Mouse (Mus musculus) neural tube, embryonic 11.5 days (tissue): ENCODE measurements around the gene Cd300ld3. TPM values are rescaled to one million over a fixed set of nuclear protein-coding genes. Genes with fewer than 3 reads are reported as not detected.
"Not testable (repeated sequence)": the region's sequence is repeated elsewhere in the genome, so short reads cannot be mapped to it uniquely, and the experiment has no call there.

Experiments used
- ATAC-seq: fragments of 200-750 bp; cut with Nextera tagmentation; 2 replicates; pipeline ENCODE4 v1.8.0; 2017; ENCODE audit warnings: moderate number of reproducible peaks, mild to moderate bottlenecking, moderate TSS enrichment, moderate library complexity; ENCODE audit not compliant: insufficient read depth, low FRiP score, low TSS enrichment
- DNase-seq: peaks from one replicate; pipeline ENCODE4 v3.0.0-alpha.2; 2015; ENCODE audit warnings: low spot score
- H3K27ac ChIP-seq: fragments of 300-500 bp; sonication (generic); 2 replicates; pipeline ENCODE4 v1.5.1; 2014; ENCODE audit warnings: low read depth, mild to moderate bottlenecking, low read length
- H3K27me3 ChIP-seq: fragments of 300-500 bp; sonication (generic); 2 replicates; pipeline ENCODE4 v1.6.1; 2014; ENCODE audit warnings: mild to moderate bottlenecking, low read length, mixed read lengths; ENCODE audit not compliant: control insufficient read depth, insufficient read depth
- H3K36me3 ChIP-seq: fragments of 300-500 bp; sonication (generic); 2 replicates; pipeline ENCODE4 v1.6.1; 2014; ENCODE audit warnings: mild to moderate bottlenecking, low read length, moderate library complexity, mixed read lengths; ENCODE audit not compliant: control insufficient read depth, insufficient read depth
- H3K4me1 ChIP-seq: fragments of 300-500 bp; sonication (generic); 2 replicates; pipeline ENCODE4 v1.6.1; 2014; ENCODE audit warnings: low read length, mixed read lengths; ENCODE audit not compliant: control insufficient read depth, insufficient read depth
- H3K4me2 ChIP-seq: fragments of 300-500 bp; sonication (generic); 2 replicates; pipeline ENCODE4 v1.6.1; 2014; ENCODE audit warnings: low read depth, mild to moderate bottlenecking, moderate library complexity
- H3K4me3 ChIP-seq: fragments of 300-500 bp; sonication (generic); 2 replicates; pipeline ENCODE4 v1.5.1; 2014; ENCODE audit warnings: low read depth, low read length
- H3K9ac ChIP-seq: fragments of 300-500 bp; sonication (generic); 2 replicates; pipeline ENCODE4 v1.6.1; 2014; ENCODE audit warnings: mild to moderate bottlenecking, low read length
- H3K9me3 ChIP-seq: fragments of 300-500 bp; sonication (generic); 2 replicates; pipeline ENCODE4 v1.6.1; 2016; ENCODE audit warnings: low read length; ENCODE audit not compliant: control insufficient read depth
- WGBS: fragments of 180-500 bp; shearing (Covaris S2); extraction: QIAGEN DNeasy Blood & Tissue Kit; methylation state at CpG from one replicate; pipeline ENCODE4 v1.1.7; 2014; 5-methylcytosine and 5-hydroxymethylcytosine counted together
- polyA plus RNA-seq: library from polyadenylated mRNA; unstranded; fragments of >200 nt; fragmentation: Nextera tagmentation; extraction: Ambion mirVana; gene quantifications from 2 replicates; pipeline ENCODE4 v1.2.1, GENCODE M21; 2014

Gene Cd300ld3
- polyA plus RNA-seq, 1 experiment from 2014 or later, result not detected

- H3K27me3 ChIP-seq, result peaks cover 5% of the 10 kb centered on the region
Measured at GRCm38 (mm10) chr11:115066768-115067167, 18.6 kb upstream of the Cd300ld3 start.

GRCm38 (mm10) chr11:115062077-115062476 lies 13.9 kb upstream of the Cd300ld3 start, which contains the start of gene Cd300e:
Cd300e (minus strand) TSS chr11:115062177.
- Histone ChIP-seq H3K36me3 (no peaks in the 10 kb centered on the region), H3K9me3 (no peaks in the 10 kb centered on the region), H3K4me1 (no peaks in the 10 kb centered on the region), H3K4me3 (no peak within 1 kb of the TSS), H3K27ac (no peak within 1 kb of the TSS), H3K27me3 (no peaks in the 10 kb centered on the region), H3K9ac (no peak within 1 kb of the TSS), H3K4me2 (no peak within 1 kb of the TSS)
- ATAC-seq (no peak), DNase-seq (no peak)
- 31% methylated on average over 5 of the region's 5 CpGs for WGBS

More at GRCm38 (mm10) chr11:115066768-115067167, 18.6 kb upstream of the Cd300ld3 start:
- no peaks in the 10 kb centered on the region for H3K36me3 ChIP-seq
- no peak overlapping the region for H3K4me3 ChIP-seq
- no peak overlapping the region for H3K4me2 ChIP-seq
- no peak for DNase-seq
- 74% methylated on average over 6 of the region's 6 CpGs for WGBS
- no peak overlapping the region for H3K9ac ChIP-seq
- no peaks in the 10 kb centered on the region for H3K9me3 ChIP-seq
- H3K4me1 ChIP-seq, result peaks cover 11% of the 10 kb centered on the region
- no peak for ATAC-seq
- H3K27ac ChIP-seq, result no peak overlapping the region

GRCm38 (mm10) chr11:115059797-115060196 lies 11.6 kb upstream of the Cd300ld3 start:
- Histone ChIP-seq H3K27ac (no peak overlapping the region), H3K36me3 (no peaks in the 10 kb centered on the region), H3K9me3 (no peaks in the 10 kb centered on the region), H3K9ac (no peak overlapping the region), H3K4me3 (no peak overlapping the region), H3K4me1 (no peaks in the 10 kb centered on the region), H3K27me3 (no peaks in the 10 kb centered on the region), H3K4me2 (no peak overlapping the region)
- ATAC-seq, result no peak
- no peak for DNase-seq
- WGBS, result 85% methylated on average over 2 of the region's 2 CpGs

DNA sequence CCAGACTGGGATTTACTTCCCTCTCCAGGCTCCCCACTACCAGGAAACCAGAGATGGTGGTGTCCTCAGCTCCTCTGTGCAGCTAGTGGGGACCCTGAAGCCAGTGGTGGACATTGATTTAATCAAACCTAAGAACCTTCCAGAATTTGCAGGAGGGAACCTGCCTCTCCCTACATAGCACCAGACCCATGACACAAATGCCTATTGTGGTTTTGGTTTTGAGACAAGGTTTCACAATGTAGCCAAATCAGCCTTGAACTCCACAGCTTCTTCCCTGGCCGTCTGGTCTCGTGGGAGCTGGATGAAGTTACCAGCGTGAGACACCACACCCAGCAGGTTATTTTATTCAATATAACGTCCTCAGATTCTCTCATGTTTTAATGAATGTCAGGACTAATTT lies 10.5 kb upstream of the Cd300ld3 start:
- H3K4me1 ChIP-seq, result no peaks in the 10 kb centered on the region
- no peak overlapping the region for H3K4me3 ChIP-seq
- H3K27me3 ChIP-seq, result no peaks in the 10 kb centered on the region
- no peak overlapping the region for H3K4me2 ChIP-seq
- 74% methylated on average over 4 of the region's 4 CpGs for WGBS
- H3K27ac ChIP-seq, result no peak overlapping the region
- DNase-seq (no peak), ATAC-seq (no peak)
- no peaks in the 10 kb centered on the region for H3K9me3 ChIP-seq
- no peak overlapping the region for H3K9ac ChIP-seq
- H3K36me3 ChIP-seq, result no peaks in the 10 kb centered on the region

- no peak overlapping the region for H3K9ac ChIP-seq
- no peak overlapping the region for H3K27ac ChIP-seq
- no peaks in the 10 kb centered on the region for H3K27me3 ChIP-seq
- no peak overlapping the region for H3K4me3 ChIP-seq
- H3K9me3 ChIP-seq, result no peaks in the 10 kb centered on the region
- no peak overlapping the region for H3K4me2 ChIP-seq
- no peak for DNase-seq
- H3K36me3 ChIP-seq, result no peaks in the 10 kb centered on the region
- H3K4me1 ChIP-seq, result no peaks in the 10 kb centered on the region
- ATAC-seq, result no peak
Measured at GRCm38 (mm10) chr11:115054537-115054936, 6.3 kb upstream of the Cd300ld3 start.

DNA sequence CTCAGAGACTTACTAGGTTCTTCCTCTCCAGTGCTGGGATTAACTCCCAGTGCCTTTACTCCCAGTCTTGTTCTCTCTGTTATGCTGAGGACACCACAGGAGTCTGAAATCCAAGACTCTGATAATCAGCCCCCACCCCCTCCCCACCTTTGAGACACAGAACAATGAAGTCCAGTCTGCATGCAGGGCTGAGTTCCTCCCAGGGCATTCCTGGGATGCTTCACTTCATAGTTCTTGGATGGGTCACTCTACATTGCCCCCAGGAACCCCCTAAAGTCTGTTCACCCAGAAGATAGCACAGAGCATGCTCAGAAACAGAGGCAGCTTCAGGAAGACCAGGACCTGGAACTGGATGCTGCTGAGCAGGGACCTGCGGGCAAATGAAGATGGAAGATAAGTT lies 4.8 kb upstream of the Cd300ld3 start:
- WGBS, result 100% methylated on average over 1 of the region's 1 CpGs
- Histone ChIP-seq H3K27me3 (no peaks in the 10 kb centered on the region), H3K4me2 (no peak overlapping the region), H3K9me3 (no peaks in the 10 kb centered on the region), H3K9ac (no peak overlapping the region), H3K4me3 (no peak overlapping the region), H3K36me3 (no peaks in the 10 kb centered on the region), H3K27ac (no peak overlapping the region), H3K4me1 (no peaks in the 10 kb centered on the region)
- DNase-seq (no peak), ATAC-seq (no peak)

GRCm38 (mm10) chr11:115052206-115052605 lies 4.0 kb upstream of the Cd300ld3 start:
- 6% methylated on average over 9 of the region's 9 CpGs for WGBS
- Histone ChIP-seq H3K4me3 (no peak overlapping the region), H3K27me3 (no peaks in the 10 kb centered on the region), H3K36me3 (no peaks in the 10 kb centered on the region), H3K4me2 (no peak overlapping the region), H3K9me3 (no peaks in the 10 kb centered on the region), H3K9ac (no peak overlapping the region), H3K4me1 (no peaks in the 10 kb centered on the region), H3K27ac (no peak overlapping the region)
- DNase-seq, result peak; percentile 56
- no peak for ATAC-seq

DNA sequence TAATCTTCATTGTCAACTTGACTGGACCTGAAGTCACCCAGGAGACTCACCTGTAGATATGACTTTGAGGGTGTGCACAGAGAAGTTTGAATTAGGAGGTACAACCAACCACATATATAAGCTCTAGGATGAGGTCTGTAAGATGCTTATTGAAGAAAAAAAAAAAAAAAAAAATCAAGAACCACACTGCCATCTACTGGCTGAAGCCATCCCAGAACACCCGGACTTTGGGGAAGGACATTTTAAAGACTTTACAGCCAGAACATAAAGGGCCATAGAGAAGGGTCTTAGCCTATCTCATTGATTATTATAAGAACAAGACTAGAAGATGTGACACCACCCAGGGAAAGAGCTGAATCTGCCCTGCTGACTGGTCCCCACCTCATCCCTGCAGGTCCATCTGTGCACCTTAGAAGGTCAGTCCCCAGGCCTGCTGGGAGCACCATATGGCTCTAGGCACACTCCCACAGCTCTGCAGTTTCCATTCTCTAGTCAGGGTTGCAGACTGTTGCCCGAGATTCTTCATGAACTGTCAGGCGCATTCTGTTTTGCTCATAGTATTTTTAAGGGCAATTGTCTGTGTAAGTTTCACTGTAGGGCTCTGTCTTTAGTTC lies 1.2 kb upstream of the Cd300ld3 start:
- Histone ChIP-seq H3K9ac (no peak overlapping the region), H3K4me1 (no peaks in the 10 kb centered on the region), H3K36me3 (no peaks in the 10 kb centered on the region), H3K27me3 (no peaks in the 10 kb centered on the region), H3K27ac (no peak overlapping the region), H3K9me3 (no peaks in the 10 kb centered on the region), H3K4me3 (no peak overlapping the region), H3K4me2 (no peak overlapping the region)
- no peak for DNase-seq
- WGBS, result 40% methylated on average over 3 of the region's 3 CpGs
- no peak for ATAC-seq

DNA sequence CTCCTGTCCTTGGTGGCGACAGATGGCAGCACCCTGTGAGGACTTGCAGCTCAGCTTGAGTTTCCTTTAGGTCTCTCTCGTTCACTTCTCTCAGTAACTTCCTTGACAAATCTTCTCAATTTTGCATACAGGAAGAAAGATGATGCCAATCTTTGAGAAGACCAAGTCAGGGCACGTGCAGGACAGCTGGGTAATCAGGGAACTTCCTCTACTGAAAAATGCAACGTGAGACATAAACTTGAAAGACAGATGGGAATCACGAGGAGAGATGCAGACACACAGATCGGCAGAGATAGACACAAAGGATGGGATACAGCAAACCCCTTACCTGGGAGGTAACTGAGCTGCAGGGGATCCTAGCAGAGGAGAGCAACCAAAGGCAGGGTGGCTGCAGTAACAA lies 10.5 kb downstream of the Cd300ld3 start, which contains the start of gene Cd300ld5:
Gene Cd300ld5, minus strand, starts transcription at position 101 of the 400 bp plus-strand sequence.
- H3K9ac ChIP-seq, H3K4me2 ChIP-seq, H3K27ac ChIP-seq, H3K36me3 ChIP-seq, H3K4me3 ChIP-seq, H3K4me1 ChIP-seq, ATAC-seq, H3K27me3 ChIP-seq, H3K9me3 ChIP-seq, DNase-seq: not testable (repeated sequence)
- no CpG with 5 or more reads among the region's 6 CpGs for WGBS
